Mouse (Mus musculus): ENCODE measurements around the gene Pakap.

GRCm38 (mm10) chr4:57585281-57585800 is 17.4 kb downstream of the Pakap start:
- no peak for TF ChIP-seq CTCF (IDR thresholded peaks at IDR 0.05; ENCODE audit: low read depth)
- no peak for TF ChIP-seq EP300 (IDR thresholded peaks at IDR 0.05; ENCODE audit: low read depth)

Data from liver, embryonic 14.5 days (tissue).